ENCODE assay signal across 22 mouse cellular contexts in the genomic region with DNA sequence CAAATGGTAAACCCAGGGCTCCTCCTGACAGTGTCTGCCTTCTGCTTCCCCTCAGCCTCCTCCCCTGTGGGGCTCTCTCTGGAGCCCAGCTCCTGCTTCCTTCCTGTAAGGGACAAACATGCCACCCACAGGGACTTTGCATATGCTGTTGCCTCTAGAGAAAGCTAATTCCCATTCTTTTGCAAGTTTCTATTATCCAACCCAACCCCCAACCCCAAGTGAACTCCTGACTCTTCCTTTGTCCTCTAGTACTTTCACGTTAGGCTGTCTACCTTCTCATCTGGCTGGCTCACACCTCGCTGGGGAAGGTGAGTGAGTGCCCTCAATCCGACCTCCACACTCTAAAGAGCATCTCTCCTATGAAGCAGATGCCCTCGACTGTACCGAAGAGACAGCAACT. TPM values are rescaled to one million over a fixed set of nuclear protein-coding genes. Genes with fewer than 3 reads are reported as not detected.
DNase-seq lines count a peak whose midpoint lies in the region; ATAC-seq and TF ChIP-seq lines count a peak whose summit lies in the region.
"Had no signal": no experiment of that assay in that cellular context is flagged by ENCODE, and none has a peak within 500 bp of the region (broad histone marks: within the 10 kb centered on the region; RNA-seq: fewer than 3 reads in every experiment).

No protein-coding gene starts in this region.

- peak overlapping the region; percentile 46 for H3K27ac ChIP-seq in layer of hippocampus, adult 2 months
- H3K27ac ChIP-seq in cortical plate, adult 2 months (ENCODE audit: insufficient read depth, low read length): peak overlapping the region; percentile 34; the same call in 1 of the 2 replicates
- H3K27ac ChIP-seq in limb, embryonic 12.5 days: peak overlapping the region; percentile 26; the same call in 1 of the 2 replicates
- H3K27ac ChIP-seq: forebrain, embryonic 13.5 days; hindbrain, embryonic 13.5 days; kidney, postnatal 0 days; liver, embryonic 13.5 days; macrophage; midbrain, embryonic 13.5 days; neural tube, embryonic 12.5 days had no signal

- no peak for TF ChIP-seq POLR2A in cortical plate, adult 2 months (IDR thresholded peaks at IDR 0.05; ENCODE audit: extremely low read depth, insufficient read depth, low read length)

- TF ChIP-seq CTCF in layer of hippocampus, adult 2 months (conservative IDR thresholded peaks at IDR 0.05): no peak
- no peak for TF ChIP-seq CTCF in cortical plate, adult 2 months (IDR thresholded peaks at IDR 0.05; ENCODE audit: extremely low read depth, insufficient read depth, low read length)

- H3K27me3 ChIP-seq in limb, embryonic 12.5 days: no peaks in the 10 kb centered on the region
- H3K27me3 ChIP-seq: midbrain, embryonic 13.5 days; neural tube, embryonic 12.5 days had no signal

- H3K4me2 ChIP-seq in limb, embryonic 12.5 days: no peak overlapping the region
- H3K4me2 ChIP-seq: forebrain, embryonic 13.5 days; hindbrain, embryonic 13.5 days; liver, embryonic 13.5 days; midbrain, embryonic 13.5 days; neural tube, embryonic 12.5 days had no signal

- DNase-seq in layer of hippocampus, adult 2 months (ENCODE audit: low spot score in 2 of 2): no peak
- DNase-seq in layer of hippocampus, adult 8-10 months (ENCODE audit: low spot score in 2 of 2): no peak
- DNase-seq in ES-CJ7 (ENCODE audit: low read depth, low spot score): peak; percentile 96
- no peak for DNase-seq in embryo, embryonic 10.5 days (ENCODE audit: low spot score)
- no peak for DNase-seq in cerebellum, adult 18-20 months
- DNase-seq: adrenal gland, postnatal 36 days; heart, adult 11 months; heart, postnatal 10 days; liver, embryonic 13.5 days; thymus, adult 18-20 months; thymus, postnatal 4 days had no signal

- 0 out of 2 replicates have a peak, but pooled peaks cover 4% of the 10 kb centered on the region for H3K36me3 ChIP-seq in limb, embryonic 12.5 days
- H3K36me3 ChIP-seq: G1E; hindbrain, embryonic 13.5 days; midbrain, embryonic 13.5 days; neural tube, embryonic 12.5 days had no signal

- no peaks in the 10 kb centered on the region for H3K9me3 ChIP-seq in limb, embryonic 12.5 days
- H3K9me3 ChIP-seq: forebrain, embryonic 13.5 days; G1E; hindbrain, embryonic 13.5 days; liver, embryonic 13.5 days; midbrain, embryonic 13.5 days; neural tube, embryonic 12.5 days had no signal

- ATAC-seq in limb, embryonic 12.5 days (ENCODE audit: insufficient number of reproducible peaks, insufficient read depth, low FRiP score, low TSS enrichment, low read depth): no peak
- ATAC-seq: forebrain, embryonic 13.5 days; inflammation-experienced regulatory T-cells, adult 6 months; midbrain, embryonic 13.5 days had no signal

- 0 out of 2 replicates have a peak overlapping the region, but pooled peaks have one; percentile 5 for H3K9ac ChIP-seq in limb, embryonic 12.5 days (replicated peaks)
- H3K9ac ChIP-seq: forebrain, embryonic 13.5 days; hindbrain, embryonic 13.5 days; liver, embryonic 13.5 days; neural tube, embryonic 12.5 days had no signal

- no peaks in the 10 kb centered on the region for H3K4me1 ChIP-seq in cortical plate, adult 2 months (ENCODE audit: control insufficient read depth, insufficient read depth, low read length)
- H3K4me1 ChIP-seq in limb, embryonic 12.5 days (replicated peaks): peaks cover 33% of the 10 kb centered on the region
- H3K4me1 ChIP-seq: forebrain, embryonic 13.5 days; hindbrain, embryonic 13.5 days had no signal

- WGBS in limb, embryonic 12.5 days: 11% methylated on average over 5 of the region's 5 CpGs

- no peak overlapping the region for H3K4me3 ChIP-seq in layer of hippocampus, adult 2 months
- H3K4me3 ChIP-seq in cortical plate, adult 2 months (ENCODE audit: insufficient read depth, low read length): no peak overlapping the region
- H3K4me3 ChIP-seq in limb, embryonic 12.5 days (replicated peaks): no peak overlapping the region
- H3K4me3 ChIP-seq: forebrain, embryonic 13.5 days; hindbrain, embryonic 13.5 days; liver, embryonic 13.5 days; midbrain, embryonic 13.5 days; neural tube, embryonic 12.5 days had no signal

RNA-seq across cellular contexts. Expression of gene Myrf, which starts 8.7 kb away (rescaled TPM):
- 10 to 100 TPM; 27.0 to 27.8 TPM for total RNA-seq in layer of hippocampus, adult 2 months (2021)
- total RNA-seq in layer of hippocampus, adult 8-10 months (2022): 10 to 100 TPM; 31.6 to 37.2 (median 36.7) TPM
- polyA plus RNA-seq in cortical plate, adult 2 months (2012; rRNA removed): 21.0 and 26.4 TPM in 2 replicates
- polyA plus RNA-seq in limb, embryonic 12.5 days (2016; fragmentation: Nextera tagmentation; extraction: Ambion mirVana): 2.6 and 2.7 TPM in 2 replicates
- total RNA-seq: gastrocnemius, adult 8-10 months had no signal
- polyA plus RNA-seq: G1E; inflammation-experienced regulatory T-cells, adult 6 months had no signal

RNA-seq across cellular contexts. Expression of gene Fen1, which starts 27.9 kb away (rescaled TPM):
- total RNA-seq in layer of hippocampus, adult 2 months (2021): 10 to 100 TPM in 1 of 2 experiments, 1 to 10 TPM in 1; 9.6 to 12.2 TPM
- total RNA-seq in layer of hippocampus, adult 8-10 months (2022): 10 to 100 TPM in 2 of 4 experiments, 1 to 10 TPM in 2; 8.9 to 12.2 (median 9.9) TPM
- polyA plus RNA-seq in cortical plate, adult 2 months (2012; rRNA removed): 12.1 and 12.5 TPM in 2 replicates
- 109 and 115 TPM in 2 replicates for polyA plus RNA-seq in limb, embryonic 12.5 days (2016; fragmentation: Nextera tagmentation; extraction: Ambion mirVana)

RNA-seq across cellular contexts. Expression of gene Tmem258, which starts 28.1 kb away (rescaled TPM):
- total RNA-seq in layer of hippocampus, adult 2 months (2021): 10 to 100 TPM; 74.0 to 79.7 TPM
- 10 to 100 TPM; 73.3 to 92.9 (median 81.3) TPM for total RNA-seq in layer of hippocampus, adult 8-10 months (2022)
- polyA plus RNA-seq in cortical plate, adult 2 months (2012; rRNA removed): 51.0 and 60.1 TPM in 2 replicates
- polyA plus RNA-seq in limb, embryonic 12.5 days (2016; fragmentation: Nextera tagmentation; extraction: Ambion mirVana): 417 and 421 TPM in 2 replicates

RNA-seq across cellular contexts. Expression of gene Fads1, which starts 49.2 kb away (rescaled TPM):
- 100 to 1,000 TPM; 191 to 198 TPM for total RNA-seq in layer of hippocampus, adult 2 months (2021)
- total RNA-seq in layer of hippocampus, adult 8-10 months (2022): 100 to 1,000 TPM; 188 to 213 (median 199) TPM
- 195 and 212 TPM in 2 replicates for polyA plus RNA-seq in cortical plate, adult 2 months (2012; rRNA removed)
- 134 and 144 TPM in 2 replicates for polyA plus RNA-seq in limb, embryonic 12.5 days (2016; fragmentation: Nextera tagmentation; extraction: Ambion mirVana)
